In genomic region chr2:180589123-180589831, GRCm38 (mm10) we compare ENCODE assay signal across 8 mouse cellular contexts. TPM values are rescaled to one million over a fixed set of nuclear protein-coding genes. Genes with fewer than 3 reads are reported as not detected.
DNase-seq lines count a peak whose midpoint lies in the region; ATAC-seq and TF ChIP-seq lines count a peak whose summit lies in the region.

TSS of gene Ogfr (plus strand) at chr2:180589245.

- H3K79me2 ChIP-seq in myocyte (ENCODE audit: control insufficient read depth, insufficient read depth) = peaks cover 5% of the 10 kb centered on the region

- peak within 1 kb of the TSS; percentile 76 for H3K4me2 ChIP-seq in heart, embryonic 14.5 days (ENCODE audit: low read length)
- peak within 1 kb of the TSS; percentile 83 for H3K4me2 ChIP-seq in liver, embryonic 11.5 days
- peak within 1 kb of the TSS; percentile 87 for H3K4me2 ChIP-seq in myocyte (ENCODE audit: low read depth)

- peaks cover 4% of the 10 kb centered on the region; the same call in 1 of the 2 replicates for H3K4me1 ChIP-seq in brown adipose tissue, adult 24 weeks (ENCODE audit: control insufficient read depth, insufficient read depth, insufficient read length, low read length)
- H3K4me1 ChIP-seq in forebrain, embryonic 10.5 days = peaks cover 30% of the 10 kb centered on the region
- H3K4me1 ChIP-seq in heart, embryonic 14.5 days (ENCODE audit: control insufficient read depth in 2 of 2, insufficient read depth in 2 of 2, low read length in 2 of 2) = peaks cover 6 to 8% of the 10 kb centered on the region in 2 experiments; a peak in 3 of 4 replicates
- H3K4me1 ChIP-seq in liver, embryonic 11.5 days (replicated peaks; ENCODE audit: control insufficient read depth, insufficient read depth, low read length) = peaks cover 6% of the 10 kb centered on the region

- peak; percentile 93 for DNase-seq in CD4-positive, CD25-positive, alpha-beta regulatory T cell, adult 2 months (ENCODE audit: low read depth, low spot score)
- peak; percentile 87 for DNase-seq in forebrain, embryonic 10.5 days (ENCODE audit: extremely low spot score, low spot score)
- peak; percentile 91 for DNase-seq in kidney, postnatal 10 days
- DNase-seq in liver, embryonic 11.5 days (ENCODE audit: low spot score) = peak; percentile 90
- peak; percentile 79 to 91 for DNase-seq in spleen, postnatal 4 days (ENCODE audit: low spot score in 2 of 2)

- H3K27me3 ChIP-seq in forebrain, embryonic 10.5 days (ENCODE audit: poor library complexity, severe bottlenecking) = no peaks in the 10 kb centered on the region
- no peaks in the 10 kb centered on the region for H3K27me3 ChIP-seq in heart, embryonic 14.5 days (ENCODE audit: control insufficient read depth, insufficient read depth, low read length)
- H3K27me3 ChIP-seq in liver, embryonic 11.5 days (replicated peaks; ENCODE audit: control insufficient read depth, insufficient read depth, low read length) = no peaks in the 10 kb centered on the region
- H3K27me3 ChIP-seq in myocyte (ENCODE audit: control insufficient read depth, insufficient read depth, insufficient read length) = no peaks in the 10 kb centered on the region

- peak within 1 kb of the TSS; percentile 91 for H3K9ac ChIP-seq in heart, embryonic 14.5 days (ENCODE audit: low read length)
- peak within 1 kb of the TSS; percentile 85 for H3K9ac ChIP-seq in liver, embryonic 11.5 days (ENCODE audit: low read depth, low read length)

- ATAC-seq in heart, embryonic 14.5 days (ENCODE audit: insufficient number of reproducible peaks, insufficient read depth, low FRiP score, low read depth) = peak; percentile 91
- ATAC-seq in liver, embryonic 11.5 days (replicated peaks; ENCODE audit: low FRiP score) = peak; percentile 85

- WGBS in forebrain, embryonic 10.5 days = under 1% methylated on average over 67 of the region's 67 CpGs
- under 1% methylated on average over 67 of the region's 67 CpGs for WGBS in heart, embryonic 14.5 days
- under 1% methylated on average over 67 of the region's 67 CpGs for WGBS in liver, embryonic 11.5 days

- peak within 1 kb of the TSS; percentile 97 for H3K4me3 ChIP-seq in brown adipose tissue, adult 24 weeks (ENCODE audit: insufficient read depth, low read depth, low read length)
- H3K4me3 ChIP-seq in forebrain, embryonic 10.5 days = peak within 1 kb of the TSS; percentile 86
- peak within 1 kb of the TSS; percentile 82 to 96 for H3K4me3 ChIP-seq in heart, embryonic 14.5 days (ENCODE audit: control insufficient read depth in 1 of 2, insufficient read depth in 1 of 2, low read depth in 1 of 2, low read length in 2 of 2)
- peak within 1 kb of the TSS; percentile 79 for H3K4me3 ChIP-seq in liver, embryonic 11.5 days (ENCODE audit: low read depth, low read length)
- H3K4me3 ChIP-seq in myocyte = peak within 1 kb of the TSS; percentile 90

- H3K36me3 ChIP-seq in forebrain, embryonic 10.5 days (replicated peaks) = peaks cover 71% of the 10 kb centered on the region
- peaks cover 66% of the 10 kb centered on the region for H3K36me3 ChIP-seq in heart, embryonic 14.5 days (ENCODE audit: control insufficient read depth, insufficient read depth, low read length)
- H3K36me3 ChIP-seq in liver, embryonic 11.5 days (ENCODE audit: control insufficient read depth, insufficient read depth, low read length) = peaks cover 27% of the 10 kb centered on the region
- H3K36me3 ChIP-seq in myocyte (ENCODE audit: control insufficient read depth, insufficient read depth) = peaks cover 19% of the 10 kb centered on the region

- peak within 1 kb of the TSS; percentile 96 for H3K27ac ChIP-seq in brown adipose tissue, adult 24 weeks (replicated peaks; ENCODE audit: low read depth, low read length)
- H3K27ac ChIP-seq in forebrain, embryonic 10.5 days = peak within 1 kb of the TSS; percentile 95
- peak within 1 kb of the TSS; percentile 92 to 93 for H3K27ac ChIP-seq in heart, embryonic 14.5 days (replicated peaks in 1 of 2; ENCODE audit: control insufficient read depth in 1 of 2, insufficient read depth in 1 of 2, low read depth in 2 of 2, low read length in 2 of 2)
- peak within 1 kb of the TSS; percentile 64; the same call in 1 of the 2 replicates for H3K27ac ChIP-seq in liver, embryonic 11.5 days (ENCODE audit: low read depth, low read length)

- peak within 1 kb of the TSS; percentile 96 for H3ac ChIP-seq in myocyte (ENCODE audit: control insufficient read depth, insufficient read length)

- TF ChIP-seq POLR2A in myocyte (IDR thresholded peaks at IDR 0.05; ENCODE audit: insufficient read length, low read depth) = peak; percentile 80

- H3K9me3 ChIP-seq in forebrain, embryonic 10.5 days = no peaks in the 10 kb centered on the region
- H3K9me3 ChIP-seq in heart, embryonic 14.5 days (ENCODE audit: control insufficient read depth, low read length) = no peaks in the 10 kb centered on the region
- no peaks in the 10 kb centered on the region for H3K9me3 ChIP-seq in liver, embryonic 11.5 days (ENCODE audit: control insufficient read depth, low read length)

TF ChIP-seq in myocyte, 11 proteins besides CTCF, POLR2A, EP300 and RAD21:
- TF ChIP-seq E2F4 (IDR thresholded peaks at IDR 0.05; ENCODE audit: insufficient read depth) (no peak), TCF3 (IDR thresholded peaks at IDR 0.05; ENCODE audit: insufficient read length, low read depth) (no peak), TCF12 (IDR thresholded peaks at IDR 0.05; ENCODE audit: insufficient read depth, poor library complexity, severe bottlenecking) (no peak), REST (IDR thresholded peaks at IDR 0.05; ENCODE audit: insufficient read depth, insufficient read length) (no peak), CEBPB (IDR thresholded peaks at IDR 0.05; ENCODE audit: insufficient read depth, poor library complexity, severe bottlenecking) (no peak), MYOG (IDR thresholded peaks at IDR 0.05; ENCODE audit: control insufficient read depth in 1 of 3, insufficient read depth in 1 of 3, insufficient read length in 2 of 3, low read depth in 2 of 3) (no peak), SRF (IDR thresholded peaks at IDR 0.05; ENCODE audit: control insufficient read depth, insufficient read length, low read depth) (no peak), MYOD1 (IDR thresholded peaks at IDR 0.05; ENCODE audit: control insufficient read depth in 1 of 3, insufficient read length in 2 of 3, low read depth in 2 of 3) (peak in 1 of 3 experiments; percentile 5), MAX (IDR thresholded peaks at IDR 0.05; ENCODE audit: low read depth) (no peak), USF1 (IDR thresholded peaks at IDR 0.05; ENCODE audit: low read depth) (no peak), POLR2AphosphoS2 (IDR thresholded peaks at IDR 0.05; ENCODE audit: insufficient read length, low read depth) (peak; percentile 67)

RNA-seq across cellular contexts. Expression of gene Ogfr, which starts in this region (rescaled TPM):
- 17.9 and 19.9 TPM in 2 replicates for polyA plus RNA-seq in brown adipose tissue, adult 24 weeks (2012; ENCODE audit: insufficient read depth, insufficient read length, missing spikeins)
- polyA plus RNA-seq in forebrain, embryonic 10.5 days (2016; fragmentation: Nextera tagmentation; extraction: Ambion mirVana) = 103 and 104 TPM in 2 replicates
- 54.6 and 55.0 TPM in 2 replicates for polyA plus RNA-seq in heart, embryonic 14.5 days (2014; fragmentation: Nextera tagmentation; extraction: Ambion mirVana)
- polyA plus RNA-seq in liver, embryonic 11.5 days (2014; fragmentation: Nextera tagmentation; extraction: Ambion mirVana) = 50.7 and 53.4 TPM in 2 replicates
- 81.8 TPM for polyA plus RNA-seq in myocyte (2012; fragmentation: generic; extraction: Trizol)

Comparison
In these comparisons a context has a peak if more than half of its experiments do, and no peak if none do; other contexts are left out.
1. Peak in every context shown above with its lines: DNase-seq, ATAC-seq, H3K4me3 ChIP-seq and H3K27ac ChIP-seq.